Mouse (Mus musculus) stomach, embryonic 15.5 days (tissue): ENCODE data around the gene Clptm1l. TPM values are rescaled to one million over a fixed set of nuclear protein-coding genes. Genes with fewer than 3 reads are reported as not detected.

Experiments used
- ATAC-seq: fragments of 200-750 bp; cut with Nextera tagmentation; 2 replicates; pipeline ENCODE4 v1.8.0; 2017; ENCODE audit warnings: low read depth, moderate number of reproducible peaks, moderate TSS enrichment; ENCODE audit not compliant: insufficient read depth, low FRiP score
- H3K27ac ChIP-seq: fragments of 300-500 bp; sonication (generic); 2 replicates; pipeline ENCODE4 v1.5.1; 2015; ENCODE audit warnings: mild to moderate bottlenecking, inconsistent platforms
- H3K27me3 ChIP-seq: fragments of 300-500 bp; sonication (generic); replicated peaks from 2 replicates; pipeline ENCODE4 v1.6.1; 2015; ENCODE audit warnings: inconsistent platforms
- H3K36me3 ChIP-seq: fragments of 300-500 bp; sonication (generic); 2 replicates; pipeline ENCODE4 v1.6.1; 2015; ENCODE audit warnings: inconsistent platforms
- H3K4me1 ChIP-seq: fragments of 300-500 bp; sonication (generic); 2 replicates; pipeline ENCODE4 v1.6.1; 2015; ENCODE audit warnings: inconsistent platforms
- H3K4me2 ChIP-seq: fragments of 300-500 bp; sonication (generic); 2 replicates; pipeline ENCODE4 v1.6.1; 2015; ENCODE audit warnings: mild to moderate bottlenecking, inconsistent platforms
- H3K4me3 ChIP-seq: fragments of 300-500 bp; sonication (generic); replicated peaks from 2 replicates; pipeline ENCODE4 v1.5.1; 2015; ENCODE audit warnings: inconsistent platforms
- H3K9ac ChIP-seq: fragments of 300-500 bp; sonication (generic); 2 replicates; pipeline ENCODE4 v1.6.1; 2015; ENCODE audit warnings: inconsistent platforms
- H3K9me3 ChIP-seq: fragments of 300-500 bp; sonication (generic); 2 replicates; pipeline ENCODE4 v1.6.1; 2016; ENCODE audit warnings: inconsistent platforms
- WGBS: fragments of 180-500 bp; shearing (Covaris S2); methylation state at CpG from one replicate; pipeline ENCODE4 v1.1.7; 2015; 5-methylcytosine and 5-hydroxymethylcytosine counted together
- polyA plus RNA-seq: library from polyadenylated mRNA; unstranded; fragments of >200 nt; fragmentation: Nextera tagmentation; extraction: Ambion mirVana; gene quantifications from 2 replicates; pipeline ENCODE4 v1.2.1, GENCODE M21; 2015

The Clptm1l gene
- polyA plus RNA-seq, 1 experiment from 2014 or later = 148 TPM

- 44% methylated on average over 6 of the region's 6 CpGs for whole genome bisulfite sequencing
- Histone ChIP-seq H3K36me3 (0 out of 2 replicates have a peak, but pooled peaks cover 4% of the 10 kb centered on the region), H3K27ac (no peak overlapping the region), H3K4me3 (peak overlapping the region; percentile 66), H3K9ac (no peak overlapping the region), H3K27me3 (no peaks in the 10 kb centered on the region), H3K4me1 (peaks cover 12% of the 10 kb centered on the region), H3K4me2 (peak overlapping the region; percentile 88), H3K9me3 (no peaks in the 10 kb centered on the region)
- no peak for ATAC-seq
Observed at GRCm38 (mm10) chr13:73626410-73626744, 22.6 kb downstream of the Clptm1l start.

- Histone ChIP-seq H3K4me3 (peak within 1 kb of the TSS; percentile 66), H3K4me1 (peaks cover 12% of the 10 kb centered on the region), H3K9ac (peak within 1 kb of the TSS; percentile 35), H3K27ac (no peak within 1 kb of the TSS), H3K36me3 (no peaks in the 10 kb centered on the region), H3K9me3 (no peaks in the 10 kb centered on the region), H3K27me3 (no peaks in the 10 kb centered on the region), H3K4me2 (peak within 1 kb of the TSS; percentile 88)
- 9% methylated on average over 47 of the region's 47 CpGs for WGBS
- ATAC-seq = peak; percentile 77
Observed at GRCm38 (mm10) chr13:73626745-73627549, 23.1 kb downstream of the Clptm1l start, which contains the start of gene Tert. TSS of gene Tert (plus strand) at chr13:73626911.

- Histone ChIP-seq H3K27me3 (no peaks in the 10 kb centered on the region), H3K4me3 (no peak overlapping the region), H3K4me1 (peaks cover 12% of the 10 kb centered on the region), H3K4me2 (no peak overlapping the region), H3K9ac (no peak overlapping the region), H3K27ac (no peak overlapping the region), H3K36me3 (no peaks in the 10 kb centered on the region), H3K9me3 (no peaks in the 10 kb centered on the region)
- 89% methylated on average over 11 of the region's 11 CpGs for WGBS
- ATAC-seq = no peak
Observed at GRCm38 (mm10) chr13:73628586-73629113, 24.8 kb downstream of the Clptm1l start.

GRCm38 (mm10) chr13:73631837-73632236 is 28.0 kb downstream of the Clptm1l start:
- Histone ChIP-seq H3K27me3 (no peaks in the 10 kb centered on the region), H3K4me1 (peaks cover 12% of the 10 kb centered on the region), H3K9me3 (no peaks in the 10 kb centered on the region), H3K36me3 (no peaks in the 10 kb centered on the region), H3K9ac (no peak overlapping the region), H3K27ac (no peak overlapping the region), H3K4me2 (no peak overlapping the region), H3K4me3 (no peak overlapping the region)
- no peak for ATAC-seq
- 90% methylated on average over 3 of the region's 3 CpGs for WGBS

- no peak overlapping the region for H3K9ac ChIP-seq
- H3K4me1 ChIP-seq = no peaks in the 10 kb centered on the region
- H3K36me3 ChIP-seq = no peaks in the 10 kb centered on the region
- no peaks in the 10 kb centered on the region for H3K9me3 ChIP-seq
- no peak for ATAC-seq
- no peak overlapping the region for H3K27ac ChIP-seq
- WGBS = 57% methylated on average over 5 of the region's 6 CpGs
- H3K4me2 ChIP-seq = no peak overlapping the region
- no peaks in the 10 kb centered on the region for H3K27me3 ChIP-seq
- no peak overlapping the region for H3K4me3 ChIP-seq
Observed at GRCm38 (mm10) chr13:73637826-73638225, 34.0 kb downstream of the Clptm1l start.

- Histone ChIP-seq H3K36me3 (no peaks in the 10 kb centered on the region), H3K4me2 (no peak overlapping the region), H3K4me3 (no peak overlapping the region), H3K9ac (no peak overlapping the region), H3K27me3 (no peaks in the 10 kb centered on the region), H3K9me3 (no peaks in the 10 kb centered on the region), H3K4me1 (no peaks in the 10 kb centered on the region), H3K27ac (no peak overlapping the region)
- WGBS = 83% methylated on average over 4 of the region's 4 CpGs
- no peak for ATAC-seq
Observed at GRCm38 (mm10) chr13:73641296-73641695, 37.5 kb downstream of the Clptm1l start.

GRCm38 (mm10) chr13:73646397-73647087 is 42.7 kb downstream of the Clptm1l start:
- no peak overlapping the region for H3K27ac ChIP-seq
- H3K9me3 ChIP-seq = no peaks in the 10 kb centered on the region
- peaks cover 3% of the 10 kb centered on the region; the same call in 1 of the 2 replicates for H3K36me3 ChIP-seq
- H3K9ac ChIP-seq = no peak overlapping the region
- ATAC-seq = no peak; the same call in 1 of the 2 replicates
- H3K4me2 ChIP-seq = no peak overlapping the region
- no peaks in the 10 kb centered on the region for H3K4me1 ChIP-seq
- 35% methylated on average over 6 of the region's 6 CpGs for WGBS
- H3K27me3 ChIP-seq = no peaks in the 10 kb centered on the region
- H3K4me3 ChIP-seq = no peak overlapping the region

- Histone ChIP-seq H3K27me3 (no peaks in the 10 kb centered on the region), H3K4me1 (no peaks in the 10 kb centered on the region), H3K4me2 (no peak overlapping the region), H3K9me3 (no peaks in the 10 kb centered on the region), H3K27ac (no peak overlapping the region), H3K36me3 (peaks cover 1% of the 10 kb centered on the region; the same call in 1 of the 2 replicates), H3K9ac (no peak overlapping the region), H3K4me3 (no peak overlapping the region)
- WGBS = 77% methylated on average over 3 of the region's 3 CpGs
- ATAC-seq = no peak
Observed at GRCm38 (mm10) chr13:73653266-73653665, 49.5 kb downstream of the Clptm1l start.

GRCm38 (mm10) chr13:73654976-73655375 is 51.2 kb downstream of the Clptm1l start:
- H3K4me3 ChIP-seq = no peak overlapping the region
- no peak overlapping the region for H3K9ac ChIP-seq
- H3K9me3 ChIP-seq = no peaks in the 10 kb centered on the region
- 70% methylated on average over 3 of the region's 3 CpGs for WGBS
- H3K4me1 ChIP-seq = no peaks in the 10 kb centered on the region
- H3K4me2 ChIP-seq = no peak overlapping the region
- no peaks in the 10 kb centered on the region for H3K36me3 ChIP-seq
- no peak for ATAC-seq
- H3K27ac ChIP-seq = no peak overlapping the region
- no peaks in the 10 kb centered on the region for H3K27me3 ChIP-seq

- Histone ChIP-seq H3K9me3 (no peaks in the 10 kb centered on the region), H3K4me3 (no peak overlapping the region), H3K4me1 (no peaks in the 10 kb centered on the region), H3K9ac (no peak overlapping the region), H3K4me2 (no peak overlapping the region), H3K27ac (no peak overlapping the region), H3K36me3 (no peaks in the 10 kb centered on the region), H3K27me3 (no peaks in the 10 kb centered on the region)
- whole genome bisulfite sequencing = 34% methylated on average over 2 of the region's 2 CpGs
- no peak for ATAC-seq
Observed at GRCm38 (mm10) chr13:73658953-73659352, 55.1 kb downstream of the Clptm1l start.

- no peaks in the 10 kb centered on the region for H3K36me3 ChIP-seq
- no peaks in the 10 kb centered on the region for H3K27me3 ChIP-seq
- H3K4me3 ChIP-seq = no peak overlapping the region
- no peak overlapping the region for H3K27ac ChIP-seq
- 60% methylated on average over 2 of the region's 2 CpGs for WGBS
- H3K4me2 ChIP-seq = no peak overlapping the region
- ATAC-seq = no peak
- no peak overlapping the region for H3K9ac ChIP-seq
- H3K9me3 ChIP-seq = no peaks in the 10 kb centered on the region
- H3K4me1 ChIP-seq = no peaks in the 10 kb centered on the region
Observed at GRCm38 (mm10) chr13:73660163-73660695, 56.4 kb downstream of the Clptm1l start.
